14 mouse cellular contexts compared by ENCODE assay signal in genomic region chr2:50294084-50294483, GRCm38 (mm10). TPM values are rescaled to one million over a fixed set of nuclear protein-coding genes. Genes with fewer than 3 reads are reported as not detected.
DNase-seq lines count a peak whose midpoint lies in the region; ATAC-seq and TF ChIP-seq lines count a peak whose summit lies in the region.
"Had no signal": no experiment of that assay in that cellular context is flagged by ENCODE, and none has a peak within 500 bp of the region (broad histone marks: within the 10 kb centered on the region; RNA-seq: fewer than 3 reads in every experiment).

No protein-coding gene starts in this region.

- DNase-seq in embryonic facial prominence, embryonic 10.5 days (ENCODE audit: low spot score): no peak
- DNase-seq in hindbrain, postnatal 0 days (ENCODE audit: low spot score): no peak
- peak; percentile 16 for DNase-seq in 3T3-L1 (ENCODE audit: low read depth, low spot score)
- peak; percentile 29 to 36 for DNase-seq in heart, postnatal 10 days
- no peak for DNase-seq in adrenal gland, adult 18-20 months (ENCODE audit: low spot score in 2 of 2)
- DNase-seq in cerebellum, adult 18-20 months: no peak
- DNase-seq: cerebellum, postnatal 10 days; thymus, adult 18-20 months had no signal

- no peak for TF ChIP-seq CTCF in hindbrain, postnatal 0 days (IDR thresholded peaks at IDR 0.05; ENCODE audit: low read depth)

- no peak overlapping the region for H3K9ac ChIP-seq in embryonic facial prominence, embryonic 12.5 days
- H3K9ac ChIP-seq in hindbrain, embryonic 13.5 days: no peak overlapping the region
- no peak overlapping the region for H3K9ac ChIP-seq in hindbrain, postnatal 0 days (replicated peaks; ENCODE audit: low read length)
- H3K9ac ChIP-seq: limb, embryonic 12.5 days had no signal

- peaks cover 14% of the 10 kb centered on the region for H3K4me1 ChIP-seq in embryonic facial prominence, embryonic 12.5 days
- H3K4me1 ChIP-seq in embryonic facial prominence, embryonic 10.5 days: peaks cover 28% of the 10 kb centered on the region
- peaks cover 29% of the 10 kb centered on the region for H3K4me1 ChIP-seq in hindbrain, embryonic 13.5 days (replicated peaks)
- peaks cover 12% of the 10 kb centered on the region for H3K4me1 ChIP-seq in hindbrain, postnatal 0 days (ENCODE audit: insufficient read depth, low read length)

- 0 out of 2 replicates have a peak overlapping the region, but pooled peaks have one; percentile 1 for H3K4me2 ChIP-seq in embryonic facial prominence, embryonic 12.5 days (replicated peaks)
- peak overlapping the region; percentile 31 for H3K4me2 ChIP-seq in hindbrain, embryonic 13.5 days
- H3K4me2 ChIP-seq in hindbrain, postnatal 0 days (ENCODE audit: low read depth, low read length): no peak overlapping the region

- peaks cover 18% of the 10 kb centered on the region for H3K36me3 ChIP-seq in embryonic facial prominence, embryonic 12.5 days
- peaks cover 37% of the 10 kb centered on the region for H3K36me3 ChIP-seq in embryonic facial prominence, embryonic 10.5 days (replicated peaks)
- peaks cover 18% of the 10 kb centered on the region for H3K36me3 ChIP-seq in hindbrain, embryonic 13.5 days
- H3K36me3 ChIP-seq in hindbrain, postnatal 0 days (ENCODE audit: insufficient read depth, low read length): peaks cover 7% of the 10 kb centered on the region; the same call in 1 of the 2 replicates

- H3K27me3 ChIP-seq in embryonic facial prominence, embryonic 12.5 days: no peaks in the 10 kb centered on the region
- H3K27me3 ChIP-seq in embryonic facial prominence, embryonic 10.5 days (replicated peaks; ENCODE audit: low read depth, poor library complexity, severe bottlenecking): no peaks in the 10 kb centered on the region
- no peaks in the 10 kb centered on the region for H3K27me3 ChIP-seq in hindbrain, embryonic 13.5 days
- no peaks in the 10 kb centered on the region for H3K27me3 ChIP-seq in hindbrain, postnatal 0 days (ENCODE audit: insufficient read depth, low read length)
- H3K27me3 ChIP-seq: limb, embryonic 12.5 days had no signal

- intact Hi-C loops in heart, postnatal 10 days (cut with DNase I): no loop called here

- H3K27ac ChIP-seq in embryonic facial prominence, embryonic 12.5 days: no peak overlapping the region
- no peak overlapping the region for H3K27ac ChIP-seq in embryonic facial prominence, embryonic 10.5 days (replicated peaks)
- no peak overlapping the region for H3K27ac ChIP-seq in hindbrain, embryonic 13.5 days
- no peak overlapping the region for H3K27ac ChIP-seq in hindbrain, postnatal 0 days
- H3K27ac ChIP-seq: kidney, postnatal 0 days; limb, embryonic 12.5 days had no signal

- no peak for ATAC-seq in embryonic facial prominence, embryonic 12.5 days (ENCODE audit: insufficient number of reproducible peaks, insufficient read depth, low FRiP score, low TSS enrichment)
- ATAC-seq in hindbrain, embryonic 13.5 days (ENCODE audit: low FRiP score): no peak
- ATAC-seq in hindbrain, postnatal 0 days: no peak
- ATAC-seq: activated CD4-positive, CD25-positive, alpha-beta regulatory T cell, adult 4 months had no signal

- H3K9me3 ChIP-seq in embryonic facial prominence, embryonic 12.5 days: no peaks in the 10 kb centered on the region
- H3K9me3 ChIP-seq in embryonic facial prominence, embryonic 10.5 days: no peaks in the 10 kb centered on the region
- H3K9me3 ChIP-seq in hindbrain, embryonic 13.5 days: no peaks in the 10 kb centered on the region
- no peaks in the 10 kb centered on the region for H3K9me3 ChIP-seq in hindbrain, postnatal 0 days (ENCODE audit: low read length)
- H3K9me3 ChIP-seq: G1E; limb, embryonic 12.5 days had no signal

- WGBS in embryonic facial prominence, embryonic 12.5 days: 85% methylated on average over 2 of the region's 2 CpGs
- WGBS in embryonic facial prominence, embryonic 10.5 days: 89% methylated on average over 2 of the region's 2 CpGs
- 88% methylated on average over 2 of the region's 2 CpGs for WGBS in hindbrain, embryonic 13.5 days
- WGBS in hindbrain, postnatal 0 days: 80% methylated on average over 2 of the region's 2 CpGs

- no peak overlapping the region for H3K4me3 ChIP-seq in embryonic facial prominence, embryonic 12.5 days
- no peak overlapping the region for H3K4me3 ChIP-seq in embryonic facial prominence, embryonic 10.5 days
- H3K4me3 ChIP-seq in hindbrain, embryonic 13.5 days: no peak overlapping the region
- no peak overlapping the region for H3K4me3 ChIP-seq in hindbrain, postnatal 0 days (ENCODE audit: low read length)

RNA-seq across cellular contexts. Expression of gene Mmadhc, which starts 2.5 kb away (rescaled TPM):
- 161 and 163 TPM in 2 replicates for polyA plus RNA-seq in embryonic facial prominence, embryonic 12.5 days (2016; fragmentation: Nextera tagmentation; extraction: Ambion mirVana)
- polyA plus RNA-seq in embryonic facial prominence, embryonic 10.5 days (2016; fragmentation: Nextera tagmentation; extraction: Ambion mirVana): 161 and 164 TPM in 2 replicates
- 143 and 146 TPM in 2 replicates for polyA plus RNA-seq in hindbrain, embryonic 13.5 days (2015; fragmentation: Nextera tagmentation; extraction: Ambion mirVana)
- total RNA-seq in hindbrain, postnatal 0 days (2014; rRNA removed): 65.5 and 71.0 TPM in 2 replicates
- polyA plus RNA-seq in hindbrain, postnatal 0 days (2015; fragmentation: Nextera tagmentation; extraction: Ambion mirVana): 132 and 139 TPM in 2 replicates
- 100 to 1,000 TPM; 152 to 156 TPM for total RNA-seq in heart, postnatal 10 days (2021)
- 100 to 1,000 TPM in 1 of 2 experiments, 10 to 100 TPM in 1; 97.9 to 111 TPM for total RNA-seq in adrenal gland, adult 18-20 months (2021)

Comparison
In these comparisons a context has a peak if more than half of its experiments do, and no peak if none do; other contexts are left out.
1. DNase-seq: peak in 3T3-L1 (single experiment) and heart, postnatal 10 days (2 of 2); none in embryonic facial prominence, embryonic 10.5 days (single experiment), hindbrain, postnatal 0 days (single experiment), adrenal gland, adult 18-20 months (0 of 2) and cerebellum, adult 18-20 months (0 of 2).